Mouse (Mus musculus): ENCODE results near the gene Sox14.

- TF ChIP-seq JUN (IDR thresholded peaks at IDR 0.05; ENCODE audit: insufficient read depth, low read depth, low read length), result no peak
- TF ChIP-seq POLR2A (IDR thresholded peaks at IDR 0.05; ENCODE audit: low read depth, low read length), result no peak
- no peak for TF ChIP-seq CTCF (conservative IDR thresholded peaks at IDR 0.05 in 1 of 2, IDR thresholded peaks at IDR 0.05 in 1 of 2; ENCODE audit: low read depth in 2 of 2, low read length in 2 of 2)
- no peak for TF ChIP-seq USF2 (conservative IDR thresholded peaks at IDR 0.05; ENCODE audit: low read depth, low read length)
- TF ChIP-seq EP300 (IDR thresholded peaks at IDR 0.05; ENCODE audit: low read length), result no peak
- TF ChIP-seq CHD2 (IDR thresholded peaks at IDR 0.05; ENCODE audit: low read length), result no peak
- no peak for TF ChIP-seq ZC3H11A (IDR thresholded peaks at IDR 0.05; ENCODE audit: low read depth, low read length)
- no peak for TF ChIP-seq JUND (conservative IDR thresholded peaks at IDR 0.05; ENCODE audit: low read depth, low read length)
- no peak for TF ChIP-seq MAFK (IDR thresholded peaks at IDR 0.05; ENCODE audit: insufficient replicate concordance, low read length)
- TF ChIP-seq KAT2A (IDR thresholded peaks at IDR 0.05; ENCODE audit: insufficient replicate concordance, low read length), result no peak
- no peak for TF ChIP-seq MYC (IDR thresholded peaks at IDR 0.05; ENCODE audit: low read depth, low read length)
- no peak for TF ChIP-seq RAD21 (IDR thresholded peaks at IDR 0.05; ENCODE audit: low read depth, low read length)
These were observed 3.3 kb upstream of the Sox14 start for GRCm38 (mm10) chr9:99879311-99879710.

All from CH12.LX (cell line).